Mouse (Mus musculus): ENCODE data around the gene Gm43518.

Gm43518 gene

GRCm38 (mm10) chr5:123979221-123979979, 52.2 kb downstream of the Gm43518 start:
- no peak for DNase-seq

GRCm38 (mm10) chr5:123979980-123980369, 52.8 kb downstream of the Gm43518 start:
- no peak for DNase-seq

DNA sequence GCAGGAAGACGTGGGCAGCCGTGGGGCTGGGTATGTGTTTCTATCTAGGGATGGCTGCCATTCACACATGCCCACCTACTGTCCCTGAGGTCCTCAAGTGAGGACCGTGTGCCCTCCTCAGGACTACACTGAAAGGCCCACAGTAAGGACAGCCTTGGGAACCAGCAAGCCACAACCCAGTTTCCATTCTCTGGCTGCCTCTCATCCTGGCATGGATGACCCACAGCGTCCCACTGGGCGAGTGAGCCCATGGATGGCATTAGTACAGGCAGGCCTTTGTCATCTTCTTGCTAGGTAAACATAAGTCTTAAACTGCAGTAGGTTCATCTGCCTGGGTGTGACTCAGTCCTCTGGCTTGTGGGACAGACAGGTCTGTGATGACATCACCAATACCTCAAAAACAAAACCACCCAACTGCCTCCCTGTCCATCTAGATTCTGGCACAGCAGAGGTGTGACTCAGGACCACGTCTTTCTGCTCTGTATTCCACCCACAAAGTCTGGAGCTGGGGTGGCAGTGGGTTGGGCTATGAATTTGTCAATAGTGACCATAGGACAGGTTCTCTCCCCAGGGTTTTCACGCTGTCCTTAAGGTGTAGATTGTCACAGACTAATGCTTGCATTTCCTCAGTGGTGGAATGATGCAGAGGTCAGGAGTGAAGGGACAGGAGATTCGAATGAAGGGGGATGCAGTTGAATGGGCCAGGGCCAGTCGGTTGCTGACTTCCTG, 53.5 kb downstream of the Gm43518 start:
- no peak for DNase-seq

DNA sequence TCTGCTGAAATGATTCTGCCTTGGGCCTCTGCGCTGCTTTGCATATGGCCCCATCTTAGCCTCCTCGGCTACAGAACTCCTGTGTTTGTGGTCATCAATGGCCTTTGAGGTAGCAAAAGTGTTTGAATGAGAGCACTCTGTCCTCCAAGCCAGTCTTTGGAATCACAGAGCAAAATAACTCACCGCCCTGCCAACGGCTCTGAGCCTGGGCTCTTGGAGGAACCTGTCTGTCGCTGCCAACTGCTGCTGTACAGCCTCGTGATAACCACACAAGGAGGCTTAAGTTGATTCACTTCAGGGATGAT, 54.0 kb downstream of the Gm43518 start:
- DNase-seq: no peak

DNA sequence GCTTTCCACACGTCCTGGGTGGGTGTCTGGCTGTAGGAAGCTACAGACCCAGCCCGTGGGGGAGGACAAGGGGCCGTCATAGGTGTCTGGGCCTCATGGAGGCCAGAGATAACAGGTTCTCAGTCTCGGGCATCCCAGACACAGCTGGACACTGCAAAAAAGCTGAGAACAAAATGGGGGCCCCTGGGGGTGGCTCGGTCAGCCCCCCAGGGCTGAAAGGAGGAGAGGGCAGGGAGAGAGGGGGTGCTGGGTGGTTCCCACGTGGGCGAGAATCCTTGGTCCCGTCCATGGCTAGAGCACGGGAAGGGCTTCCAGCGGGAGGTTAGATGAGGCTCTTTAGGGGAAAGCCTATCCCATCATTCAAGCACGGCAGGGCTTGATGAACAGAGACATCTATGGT, 55.6 kb downstream of the Gm43518 start:
- no peak for DNase-seq

GRCm38 (mm10) chr5:123985434-123985833, 58.2 kb downstream of the Gm43518 start:
- no peak for DNase-seq

DNA sequence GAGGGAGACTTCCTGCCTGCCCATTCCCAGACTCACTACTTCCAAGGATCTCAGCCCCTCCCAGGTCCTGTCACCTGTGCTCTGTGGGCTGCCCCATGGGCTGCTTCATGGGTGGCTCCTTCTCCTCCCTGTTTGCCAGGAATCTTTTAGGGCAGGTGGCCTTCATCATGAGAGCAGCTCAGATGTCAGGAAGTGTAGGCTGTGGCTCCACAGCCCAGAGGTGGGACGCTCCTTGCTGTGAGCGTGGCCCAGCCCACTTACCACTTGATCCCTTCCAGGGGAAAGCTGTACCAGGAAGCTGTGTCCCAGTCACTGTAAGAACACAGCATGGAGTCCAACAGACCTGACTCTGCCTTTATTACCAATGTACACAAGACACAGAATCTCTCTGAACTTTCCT, 59.7 kb downstream of the Gm43518 start:
- DNase-seq: no peak

GRCm38 (mm10) chr5:123987511-123987910, 60.3 kb downstream of the Gm43518 start:
- DNase-seq: no peak

Data from right cerebral cortex, postnatal 14 days (tissue).